Mouse (Mus musculus) G1E (cell line): ENCODE results near the gene Fzd7. TPM values are rescaled to one million over a fixed set of nuclear protein-coding genes. Genes with fewer than 3 reads are reported as not detected.
"Not testable (repeated sequence)": the region's sequence is repeated elsewhere in the genome, so short reads cannot be mapped to it uniquely, and the experiment has no call there.

Source experiments
- ATAC-seq: 2 replicates; pipeline ENCODE4 v1.8.0; 2016; ENCODE audit warnings: mild to moderate bottlenecking; ENCODE audit not compliant: insufficient number of reproducible peaks, poor library complexity, low FRiP score, severe bottlenecking; ENCODE audit errors: extremely low read depth
- DNase-seq: peaks from one replicate; pipeline ENCODE4 v3.0.0; 2012; ENCODE audit warnings: low spot score
- H3K27me3 ChIP-seq: 2 replicates; pipeline ENCODE4 v1.6.1; 2012; ENCODE audit warnings: mild to moderate bottlenecking, low read length, inconsistent platforms; ENCODE audit not compliant: insufficient read depth
- H3K36me3 ChIP-seq: replicated peaks from 2 replicates; pipeline ENCODE3; 2012; ENCODE audit warnings: mild to moderate bottlenecking, inconsistent platforms
- H3K4me1 ChIP-seq: 2 replicates; pipeline ENCODE4 v1.6.1; 2012; ENCODE audit warnings: low read depth, low read length, inconsistent platforms, mixed read lengths; ENCODE audit not compliant: insufficient read depth
- H3K4me3 ChIP-seq: 2 replicates; pipeline ENCODE4 v1.5.1; 2012; ENCODE audit warnings: low read depth, mild to moderate bottlenecking, inconsistent platforms, low read length, moderate library complexity, mixed read lengths
- H3K9me3 ChIP-seq: replicated peaks from 2 replicates; pipeline ENCODE4 v1.6.1; 2012; ENCODE audit warnings: inconsistent platforms
- CTCF ChIP-seq: IDR thresholded peaks from 2 replicates; pipeline ENCODE4 v1.5.1; 2012; ENCODE audit warnings: low read depth, low read length, inconsistent platforms, mixed read lengths
- GATA1 ChIP-seq: IDR thresholded peaks from 2 replicates; pipeline ENCODE4 v1.6.1; 2012; ENCODE audit warnings: borderline replicate concordance, low read length, inconsistent platforms, mixed read lengths
- GATA2 ChIP-seq: IDR thresholded peaks from 2 replicates; pipeline ENCODE4 v1.6.1; 2012; ENCODE audit warnings: low read depth, low read length, inconsistent platforms, borderline replicate concordance
- POLR2AphosphoS5 ChIP-seq: IDR thresholded peaks from 2 replicates; pipeline ENCODE4 v1.6.1; 2012; ENCODE audit warnings: low read depth, low read length, inconsistent platforms; ENCODE audit not compliant: insufficient replicate concordance
- TAL1 ChIP-seq: conservative IDR thresholded peaks from 2 replicates; pipeline ENCODE4 v1.6.1; 2012; ENCODE audit warnings: low read depth, low read length, inconsistent platforms, mixed read lengths
- polyA plus RNA-seq: library from polyadenylated mRNA; stranded (reverse); fragments of >175 nt; gene quantifications from 2 replicates; pipeline ENCODE4 v1.2.3, GENCODE M21; 2012
- total RNA-seq, 2 experiments: library from RNA; stranded (forward) in 1 of 2; stranded (reverse) in 1 of 2; fragments of 200-1000 nt in 1 of 2; fragments of >200 nt in 1 of 2; fragmentation: Nextera tagmentation in 1 of 2; gene quantifications; 2 replicates each; pipeline ENCODE4 v1.2.3; 2014 to 2017

The Fzd7 gene
- total and polyA plus RNA-seq, 3 experiments: 55.7 to 84.4 (median 58.7) TPM

DNA sequence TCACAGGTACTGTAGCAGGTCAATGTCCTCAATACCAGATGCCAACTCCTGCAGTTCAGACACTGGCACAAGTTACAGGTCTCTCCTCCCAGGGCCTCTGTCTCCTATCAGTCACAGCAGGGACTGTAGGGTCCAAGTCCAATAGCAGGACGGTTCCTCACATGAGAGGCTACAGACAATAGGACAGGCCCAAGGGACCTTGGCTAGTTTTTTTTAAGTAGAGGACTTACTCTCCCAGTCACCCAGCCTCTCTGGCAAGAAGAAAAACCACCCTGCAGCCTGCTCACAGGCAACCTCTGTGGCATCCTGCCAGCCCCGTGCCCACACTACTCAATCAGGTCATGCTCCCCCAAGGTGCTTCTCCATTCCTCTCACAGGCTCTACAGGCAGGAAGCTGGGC lies 43.0 kb upstream of the Fzd7 start:
- ATAC-seq: no peak
- Histone ChIP-seq H3K4me3 (no peak overlapping the region), H3K9me3 (peaks cover 9% of the 10 kb centered on the region), H3K27me3 (peaks cover 38% of the 10 kb centered on the region), H3K36me3 (no peaks in the 10 kb centered on the region), H3K4me1 (peaks cover 4% of the 10 kb centered on the region; the same call in 1 of the 2 replicates)
- DNase-seq: no peak
- TF ChIP-seq GATA1 (no peak), GATA2 (no peak), TAL1 (no peak), CTCF (no peak), POLR2AphosphoS5 (no peak)

DNA sequence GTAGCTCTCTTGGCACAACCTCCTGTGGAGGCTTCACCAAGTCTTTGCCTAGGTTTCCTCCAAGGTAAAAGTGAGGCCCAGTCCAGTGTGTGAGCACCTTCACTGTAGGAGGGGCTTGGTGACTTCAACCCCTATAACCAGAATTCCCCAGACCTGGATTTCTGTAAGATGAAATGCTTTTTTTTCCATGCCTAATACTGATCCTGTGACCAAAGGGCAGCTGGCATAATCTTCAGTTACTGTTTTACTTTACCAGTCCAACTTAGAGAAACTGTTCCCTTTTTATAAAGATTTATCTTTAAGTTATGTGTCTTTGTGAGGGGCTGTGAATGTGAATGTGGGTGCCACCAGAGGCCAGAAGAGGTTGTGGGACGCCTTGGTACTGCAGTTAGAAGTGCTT lies 42.3 kb upstream of the Fzd7 start:
- peaks cover 32% of the 10 kb centered on the region for H3K27me3 ChIP-seq
- no peak overlapping the region for H3K4me3 ChIP-seq
- no peak for ATAC-seq
- no peak for DNase-seq
- TF ChIP-seq GATA1 (no peak), CTCF (no peak)
- H3K4me1 ChIP-seq: peaks cover 4% of the 10 kb centered on the region; the same call in 1 of the 2 replicates
- H3K9me3 ChIP-seq: peaks cover 9% of the 10 kb centered on the region
- H3K36me3 ChIP-seq: no peaks in the 10 kb centered on the region

DNA sequence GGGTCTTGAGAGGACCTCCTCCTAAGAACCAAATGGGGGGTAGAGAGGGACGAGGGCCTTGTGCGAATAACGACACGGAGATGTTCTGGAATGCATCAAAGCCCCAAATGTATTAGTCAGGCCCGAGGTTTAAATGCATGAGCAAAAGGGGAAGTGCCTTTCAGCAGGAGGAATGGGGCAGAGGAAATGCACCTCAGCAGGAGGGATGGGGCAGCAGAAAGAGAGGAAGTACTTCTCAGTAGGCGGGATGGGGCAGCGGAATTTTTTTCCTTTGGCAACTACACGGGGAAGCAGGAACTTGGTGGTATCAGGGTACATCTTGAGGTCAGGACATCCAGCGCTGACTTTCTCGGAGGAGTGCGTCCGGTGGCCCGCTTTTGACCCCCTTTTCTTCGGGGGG lies 39.5 kb upstream of the Fzd7 start:
- not testable (repeated sequence) for DNase-seq, ATAC-seq, H3K9me3 ChIP-seq, H3K4me3 ChIP-seq, H3K4me1 ChIP-seq, H3K36me3 ChIP-seq
- peaks cover 22% of the 10 kb centered on the region for H3K27me3 ChIP-seq

DNA sequence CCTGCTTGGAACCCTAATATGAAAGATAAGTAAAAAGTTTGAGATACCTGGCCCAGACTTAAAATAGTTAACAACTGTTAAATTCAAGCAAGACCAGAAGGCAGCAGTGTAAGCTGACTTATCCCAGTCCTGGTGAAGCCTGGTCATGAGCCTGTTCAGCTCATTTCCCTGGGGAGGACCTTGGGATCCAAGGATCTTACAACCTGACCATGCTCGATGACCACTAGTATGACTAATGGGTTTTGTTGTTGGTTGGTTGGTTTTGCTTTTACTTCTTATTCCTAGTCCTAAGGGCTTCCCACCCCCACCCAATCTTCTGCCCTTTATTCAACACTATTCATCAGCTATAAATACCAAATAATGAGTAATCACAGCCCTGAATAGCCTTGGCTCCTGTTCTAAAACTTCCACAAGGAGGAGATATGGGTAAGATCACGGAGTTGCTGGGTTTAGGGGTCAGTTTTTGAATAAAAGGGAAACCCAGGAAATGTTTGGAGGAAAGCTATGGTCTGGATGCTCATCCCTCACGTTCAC lies 38.0 kb upstream of the Fzd7 start:
- Histone ChIP-seq H3K36me3 (no peaks in the 10 kb centered on the region), H3K9me3 (peaks cover 9% of the 10 kb centered on the region), H3K4me3 (no peak overlapping the region), H3K4me1 (no peaks in the 10 kb centered on the region; the same call in 1 of the 2 replicates), H3K27me3 (peaks cover 28% of the 10 kb centered on the region)
- TF ChIP-seq CTCF (no peak), POLR2AphosphoS5 (no peak), GATA2 (no peak), TAL1 (no peak), GATA1 (no peak)
- DNase-seq: no peak
- no peak for ATAC-seq

DNA sequence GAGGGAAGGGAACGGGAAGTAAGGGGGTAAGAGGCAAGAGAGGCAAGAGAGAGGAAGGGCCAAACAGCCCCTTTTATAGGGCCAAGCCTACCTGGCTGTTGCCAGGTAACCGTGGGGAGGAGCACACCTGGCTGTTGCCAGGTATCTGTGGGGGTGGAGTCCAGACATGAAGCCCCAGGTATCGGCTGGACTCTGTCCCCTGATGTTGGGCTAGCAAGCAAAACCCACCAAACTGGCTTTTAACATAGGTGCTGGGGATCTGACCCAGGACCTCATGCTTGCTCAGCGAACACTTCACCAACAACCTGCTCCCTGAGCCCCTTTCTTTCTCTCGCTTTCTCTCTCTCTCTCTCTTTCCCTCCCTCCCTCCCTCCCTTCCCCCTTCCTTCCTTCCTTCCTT lies 37.0 kb upstream of the Fzd7 start:
- ATAC-seq (no peak), DNase-seq (no peak)
- no peak overlapping the region for H3K4me3 ChIP-seq
- peaks cover 2% of the 10 kb centered on the region; the same call in 1 of the 2 replicates for H3K4me1 ChIP-seq
- no peak for TF ChIP-seq GATA2
- no peak for TF ChIP-seq POLR2AphosphoS5
- no peak for TF ChIP-seq TAL1
- peaks cover 28% of the 10 kb centered on the region for H3K27me3 ChIP-seq
- peaks cover 9% of the 10 kb centered on the region for H3K9me3 ChIP-seq
- no peaks in the 10 kb centered on the region for H3K36me3 ChIP-seq

DNA sequence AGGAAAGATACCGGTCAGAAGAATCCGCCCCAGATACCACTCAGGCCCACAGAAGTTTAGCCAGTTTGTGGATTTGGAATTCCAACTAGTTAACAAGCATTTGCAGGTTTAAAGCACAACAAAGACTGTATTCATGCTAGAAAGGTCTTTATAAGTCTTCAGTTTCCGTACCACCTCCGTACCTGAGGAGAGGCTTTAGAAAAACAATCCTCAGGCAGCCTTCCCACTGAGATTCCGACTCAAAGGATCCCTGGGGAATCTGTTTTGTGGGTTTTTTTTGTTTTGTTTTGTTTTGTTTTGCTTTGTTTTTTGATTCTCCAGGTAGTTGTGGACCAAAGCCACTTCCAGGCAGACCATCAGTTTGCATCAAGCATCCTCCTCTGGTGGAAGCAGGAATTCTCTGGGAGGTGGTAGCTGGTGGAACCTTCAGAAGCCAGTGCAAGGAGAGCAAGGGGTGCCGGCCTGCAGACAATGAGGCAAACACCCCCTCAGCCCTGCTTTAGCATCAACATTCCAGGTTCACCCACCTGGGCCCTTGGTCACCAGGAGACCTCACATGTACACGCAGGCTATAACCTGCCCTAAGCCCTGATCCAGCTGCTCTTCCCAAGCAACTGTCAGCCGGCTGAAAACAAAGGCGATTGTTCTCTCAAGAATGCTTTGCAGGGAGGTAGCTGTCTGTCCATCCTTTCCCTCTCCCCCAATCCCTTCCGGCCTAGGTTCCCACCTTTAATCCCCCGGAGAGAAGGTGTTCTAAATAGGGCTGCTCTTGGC lies 33.5 kb upstream of the Fzd7 start:
- Histone ChIP-seq H3K4me1 (peaks cover 2% of the 10 kb centered on the region), H3K36me3 (no peaks in the 10 kb centered on the region), H3K4me3 (no peak overlapping the region), H3K9me3 (peaks cover 4% of the 10 kb centered on the region), H3K27me3 (peaks cover 44% of the 10 kb centered on the region)
- TF ChIP-seq CTCF (no peak), POLR2AphosphoS5 (no peak), GATA2 (no peak), GATA1 (no peak), TAL1 (no peak)
- DNase-seq (no peak), ATAC-seq (no peak)
